Mouse (Mus musculus) bone marrow macrophage, adult 2 months (primary cell): Measurements from ENCODE around the gene Cd200r1.

ENCODE experiments used
- CTCF ChIP-seq: IDR thresholded peaks from 2 replicates; pipeline ENCODE4 v1.5.1; 2012; ENCODE audit warnings: low read depth, mild to moderate bottlenecking, low read length, moderate library complexity
- POLR2A ChIP-seq: IDR thresholded peaks from 2 replicates; pipeline ENCODE4 v1.6.1; 2012; ENCODE audit warnings: mild to moderate bottlenecking, low read depth, low read length, borderline replicate concordance

DNA sequence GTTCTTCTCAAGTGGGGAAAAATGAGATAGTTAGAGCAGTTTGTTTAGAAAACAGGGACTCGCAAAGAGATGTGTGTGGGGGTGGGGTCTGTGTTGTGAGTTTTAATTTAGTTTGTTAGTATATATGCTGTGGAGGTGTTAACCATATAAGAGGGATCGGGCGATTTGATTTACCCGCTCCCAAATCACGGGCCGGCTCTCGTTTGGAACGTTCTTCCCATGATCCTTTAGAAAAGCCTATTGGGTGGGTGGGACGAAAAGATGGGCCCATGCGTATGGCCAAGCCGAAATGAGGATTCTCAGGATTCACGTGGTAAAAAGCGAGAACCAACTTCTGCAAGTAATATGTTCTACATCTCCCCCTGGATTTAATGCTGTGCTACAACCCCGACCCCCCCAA lies 40.7 kb upstream of the Cd200r1 start:
- TF ChIP-seq POLR2A (no peak), CTCF (no peak)
